Mouse (Mus musculus) adrenal gland, adult 8-10 months (tissue): ENCODE data around the gene Cltb. TPM values are rescaled to one million over a fixed set of nuclear protein-coding genes. Genes with fewer than 3 reads are reported as not detected.
"Not testable (repeated sequence)": the region's sequence is repeated elsewhere in the genome, so short reads cannot be mapped to it uniquely, and the experiment has no call there.

ENCODE experiments used
- DNase-seq: peaks from one replicate; pipeline ENCODE4 v3.0.0; 2022
- total RNA-seq, 4 experiments: library from RNA; stranded (reverse); gene quantifications; 2 replicates each; pipeline ENCODE4 v1.2.4; 2022

Gene Cltb
- total RNA-seq: 100 to 1,000 TPM in 2 of 4 experiments, 10 to 100 TPM in 2; 79.4 to 163 (median 115) TPM

GRCm38 (mm10) chr13:54610972-54611754 lies at the start of gene Cltb:
Cltb (minus strand) TSS chr13:54611344.
- DNase-seq: peak; percentile 79

- no peak for DNase-seq
These were observed 49.7 kb upstream of the Cltb start for GRCm38 (mm10) chr13:54660877-54661276.

DNA sequence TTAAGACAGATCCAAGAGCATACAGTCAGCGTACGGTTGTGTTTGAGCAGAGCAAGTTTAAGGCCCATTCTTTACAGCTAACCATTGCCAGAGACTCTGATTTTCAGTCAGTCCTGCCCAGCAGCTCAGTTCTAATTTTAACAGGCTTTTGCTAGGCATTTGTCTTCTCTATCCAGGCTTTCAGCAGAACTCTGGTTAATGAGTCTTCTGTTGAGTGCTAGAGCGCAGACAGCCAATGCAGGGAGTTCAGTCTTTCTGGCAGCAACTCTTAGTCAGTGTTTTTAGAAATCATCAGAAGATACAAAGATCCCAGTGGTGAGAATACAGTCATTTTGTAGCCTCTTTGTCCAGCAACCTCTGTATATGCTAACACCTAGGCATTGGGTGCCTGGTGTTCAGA lies 39.3 kb upstream of the Cltb start:
- DNase-seq: no peak

DNA sequence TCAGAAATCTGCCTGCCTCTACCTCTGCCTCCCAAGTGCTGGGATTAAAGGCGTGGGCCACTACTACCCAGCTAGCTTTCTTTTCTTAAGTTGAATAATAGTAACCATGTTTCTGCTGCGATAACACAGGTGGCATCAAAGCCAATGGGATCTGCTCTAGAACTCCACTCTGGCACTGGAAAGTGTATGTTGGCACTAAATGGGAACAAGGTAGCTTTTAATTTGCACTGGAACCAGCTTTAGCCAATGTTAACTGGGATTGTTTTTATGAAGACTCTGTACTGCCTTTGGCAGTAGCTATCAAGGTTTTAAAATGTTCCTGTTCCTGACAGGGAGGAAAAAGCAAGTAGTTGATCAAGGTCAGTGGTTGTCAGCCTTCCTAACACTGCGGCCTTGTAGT lies 23.9 kb upstream of the Cltb start:
- no peak for DNase-seq

DNA sequence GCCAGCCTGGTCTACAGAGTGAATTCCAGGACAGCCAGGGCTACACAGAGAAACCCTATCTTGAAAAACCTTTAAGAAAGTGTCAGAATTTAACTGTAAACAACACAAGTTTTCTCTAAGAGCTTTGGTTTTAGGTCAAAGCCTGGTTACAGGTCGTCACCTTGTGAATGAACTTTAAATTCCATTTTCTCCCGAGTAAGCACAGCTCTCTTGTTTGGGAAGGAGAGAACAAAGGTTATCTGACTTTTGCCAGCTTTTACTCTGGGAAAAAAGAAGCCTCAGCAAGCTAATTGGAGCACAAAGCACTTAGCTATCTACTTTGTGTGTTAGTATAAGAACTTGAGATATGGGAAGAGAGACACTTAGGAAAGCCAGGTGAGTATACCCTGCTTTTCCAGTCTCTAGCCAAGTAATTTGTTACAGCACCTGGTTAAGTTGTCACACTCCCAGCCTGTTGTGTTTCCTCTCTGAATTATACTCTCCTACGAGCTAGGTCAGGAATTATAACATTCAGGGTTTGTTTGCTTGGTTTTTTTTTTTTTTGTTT lies 21.7 kb upstream of the Cltb start:
- DNase-seq: no peak

DNA sequence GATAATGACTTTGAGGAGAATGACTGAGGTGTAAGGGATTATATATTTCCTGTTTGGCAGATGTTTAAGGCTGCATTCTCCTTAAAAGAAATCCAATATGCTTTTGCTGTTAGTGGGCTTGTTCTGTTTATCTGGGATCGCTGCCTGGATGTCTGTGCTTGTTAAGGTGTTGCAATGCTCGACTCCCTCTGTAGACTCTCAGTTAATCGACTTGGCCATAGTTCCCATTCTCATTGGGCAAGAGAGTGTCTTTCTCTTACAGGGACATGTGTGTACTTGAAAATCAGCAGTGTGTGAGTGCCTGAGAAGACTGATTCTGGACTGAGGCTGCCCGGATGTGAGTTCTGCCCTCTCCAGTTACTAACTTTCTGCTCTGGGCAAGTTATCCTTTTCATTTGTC lies 18.0 kb upstream of the Cltb start:
- no peak for DNase-seq

- no peak for DNase-seq
These were observed 10.9 kb upstream of the Cltb start for GRCm38 (mm10) chr13:54621960-54622521.

DNA sequence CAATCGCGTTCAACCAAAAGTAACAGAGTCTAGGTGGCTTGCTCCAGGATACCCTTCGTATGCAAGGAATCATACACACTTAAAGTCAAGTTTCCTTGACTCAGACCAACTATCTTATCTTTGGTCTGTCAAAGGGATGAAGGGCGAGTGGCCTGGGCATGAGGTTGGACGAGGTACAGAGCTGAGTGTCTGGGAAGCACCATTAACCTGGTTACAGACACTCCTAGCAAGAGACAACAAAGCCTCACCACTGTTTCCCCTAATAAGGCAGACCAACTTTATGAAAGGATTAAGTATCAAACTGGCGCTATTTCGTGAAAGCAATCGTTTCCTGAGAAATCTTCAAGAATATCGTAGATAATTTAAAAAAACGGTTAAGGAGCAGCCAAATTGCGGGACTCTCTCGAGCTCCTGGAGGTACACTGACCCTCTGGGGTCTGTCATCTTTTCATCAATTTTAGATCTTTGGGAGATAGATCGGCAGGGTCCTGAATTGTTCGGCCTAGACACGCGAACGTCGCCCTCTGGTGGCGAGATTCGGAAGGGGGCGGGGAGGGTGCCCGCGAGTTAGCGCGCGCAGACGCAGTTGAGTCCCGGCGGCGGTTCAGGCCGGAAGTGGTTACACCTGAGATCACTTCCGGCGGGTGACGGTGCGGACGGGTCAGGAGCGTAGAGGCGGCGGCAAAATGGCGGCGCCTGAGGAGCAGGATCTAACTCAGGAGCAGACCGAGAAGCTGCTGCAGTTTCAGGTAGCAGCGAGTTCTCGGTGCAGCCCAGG lies 10.2 kb upstream of the Cltb start, which contains the start of gene Faf2:
Gene Faf2, plus strand, starts transcription at position 630 of the 778 bp plus-strand sequence.
- DNase-seq: peak; percentile 93

GRCm38 (mm10) chr13:54616998-54617397 lies 5.9 kb upstream of the Cltb start:
- no peak for DNase-seq

GRCm38 (mm10) chr13:54616307-54616706 lies 5.2 kb upstream of the Cltb start:
- DNase-seq: no peak

DNA sequence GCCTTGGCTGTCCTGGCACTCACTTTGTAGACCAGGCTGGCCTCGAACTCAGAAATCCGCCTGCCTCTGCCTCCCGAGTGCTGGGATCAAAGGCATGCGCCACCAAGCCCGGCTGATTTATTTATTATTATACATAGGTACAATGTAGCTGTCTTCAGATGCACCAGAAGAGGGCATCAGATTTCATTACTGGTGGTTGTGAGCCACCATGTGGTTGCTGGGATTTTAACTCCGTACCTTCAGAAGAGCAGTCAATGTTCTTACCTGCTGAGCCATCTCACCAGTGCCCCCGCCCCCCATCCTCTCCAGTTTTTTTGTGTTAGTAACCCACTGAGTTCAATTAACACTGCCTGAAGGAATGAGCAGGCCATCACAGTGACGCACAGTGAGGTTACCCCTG lies 2.0 kb upstream of the Cltb start:
- not testable (repeated sequence) for DNase-seq

GRCm38 (mm10) chr13:54610613-54610971 lies 552 bp downstream of the Cltb start:
- no peak for DNase-seq

GRCm38 (mm10) chr13:54609301-54609700 lies 1.8 kb downstream of the Cltb start:
- DNase-seq: no peak

GRCm38 (mm10) chr13:54608666-54609065 lies 2.5 kb downstream of the Cltb start:
- no peak for DNase-seq

DNA sequence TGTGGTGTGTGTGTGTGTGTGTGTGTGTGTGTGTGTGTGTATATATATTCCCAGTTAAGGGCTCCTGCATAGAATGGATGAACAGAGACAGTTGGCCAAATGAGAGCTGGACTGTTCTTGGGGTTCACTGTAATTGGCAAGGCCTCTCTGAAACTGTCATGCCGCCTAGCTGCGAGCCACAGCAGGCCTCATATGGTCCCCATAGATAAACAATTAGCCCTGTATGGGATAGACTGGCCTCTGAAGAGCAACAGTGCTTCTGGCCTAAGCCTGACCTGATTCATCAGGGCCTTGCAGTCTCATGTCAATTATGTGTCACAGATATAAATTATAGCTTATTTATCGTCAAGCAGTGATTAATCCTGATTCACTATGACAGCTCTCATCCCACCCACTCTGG lies 3.1 kb downstream of the Cltb start:
- DNase-seq: no peak

DNA sequence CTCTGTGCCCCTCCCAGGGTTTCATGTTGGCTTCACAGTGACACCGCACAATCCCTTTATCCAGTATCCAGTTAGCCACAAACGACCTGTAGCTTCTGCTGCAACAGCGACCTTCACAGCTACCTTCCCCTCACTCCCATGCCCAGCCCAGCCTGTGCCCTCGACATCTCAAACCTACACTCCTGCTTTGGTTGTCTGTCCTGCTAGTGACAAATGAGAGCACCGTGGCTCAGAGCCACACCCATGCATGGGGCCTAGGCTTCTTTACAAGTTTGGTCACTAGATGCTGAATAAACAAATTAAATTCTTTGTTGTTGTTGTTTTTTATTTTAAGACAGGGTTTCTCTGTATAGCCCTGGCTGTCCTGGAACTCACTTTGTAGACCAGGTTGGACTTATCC lies 3.9 kb downstream of the Cltb start:
- no peak for DNase-seq

DNA sequence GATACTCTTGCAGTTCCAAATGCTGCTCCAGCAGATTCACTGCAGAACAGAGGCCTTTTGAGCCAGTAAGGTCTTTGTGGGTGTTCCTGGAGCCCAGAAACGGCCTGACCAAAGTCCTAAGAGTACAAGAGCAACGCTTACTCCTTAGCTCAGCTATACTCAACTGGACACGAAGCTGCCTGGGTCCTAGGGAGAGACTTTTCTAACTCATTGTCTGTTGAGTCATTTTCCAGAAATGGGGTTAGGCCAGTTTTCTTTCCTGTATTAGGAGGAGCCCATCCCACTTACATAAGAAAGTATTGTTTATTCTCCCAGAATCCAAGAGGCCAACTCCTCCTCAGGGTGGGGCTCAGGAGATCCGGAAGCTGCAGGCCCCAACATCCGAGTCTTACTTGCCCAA lies 5.7 kb downstream of the Cltb start:
- no peak for DNase-seq

- no peak for DNase-seq
These were observed 6.9 kb downstream of the Cltb start for GRCm38 (mm10) chr13:54604221-54604620.

DNA sequence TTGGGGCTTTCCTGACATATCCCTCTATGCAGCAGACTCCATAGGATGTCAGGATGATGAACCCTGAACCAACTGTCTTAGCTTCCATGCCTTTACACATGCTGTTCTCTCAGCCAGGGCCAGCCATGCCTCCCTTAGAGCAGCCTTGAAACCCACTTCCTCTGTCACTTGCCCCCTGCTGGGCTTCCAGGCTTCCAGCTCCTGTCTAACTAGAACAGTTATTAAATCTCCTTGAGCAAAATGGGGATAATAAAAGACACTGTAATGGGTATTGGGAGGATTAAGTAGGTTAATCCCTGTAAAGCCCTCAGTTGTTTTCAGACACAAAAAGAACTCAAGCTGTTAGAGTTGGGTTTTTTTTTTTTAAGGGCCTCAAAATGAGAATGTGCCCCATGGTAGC lies 7.6 kb downstream of the Cltb start:
- DNase-seq: no peak

GRCm38 (mm10) chr13:54602639-54603111 lies 8.5 kb downstream of the Cltb start:
- no peak for DNase-seq

DNA sequence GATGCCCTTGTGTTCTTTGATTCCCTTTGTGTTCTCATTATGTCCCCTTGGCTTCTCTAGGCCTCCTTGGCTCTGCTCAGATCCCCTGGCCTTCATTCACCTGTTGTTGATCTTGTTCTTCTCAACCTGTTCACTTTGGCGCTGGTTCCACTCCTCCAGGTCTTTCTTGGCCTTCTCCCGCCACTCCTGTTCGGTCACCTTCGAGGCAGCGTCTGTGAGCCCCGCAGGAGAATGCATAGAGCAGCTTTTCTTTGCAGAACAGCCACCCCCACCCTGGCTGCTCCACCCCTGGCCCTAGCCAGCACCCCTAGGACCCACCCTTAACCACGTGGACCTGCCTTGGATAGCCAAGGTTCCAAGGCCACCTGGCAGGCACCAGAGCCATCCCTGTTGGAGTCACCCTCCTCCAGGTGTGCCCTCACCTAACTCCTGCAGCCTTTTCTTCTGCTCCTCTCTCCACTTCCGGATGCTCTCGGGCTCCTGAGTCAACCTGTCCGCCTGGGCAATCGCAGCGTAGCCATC lies 12.5 kb downstream of the Cltb start:
- no peak for DNase-seq

GRCm38 (mm10) chr13:54596870-54597269 lies 14.3 kb downstream of the Cltb start:
- DNase-seq: no peak
